Mouse (Mus musculus) kidney, postnatal 14 days (tissue): ENCODE results near the gene Akain1.
A peak's percentile ranks its signal among the peaks of the same experiment; 100 is the strongest.

Experiments
- DNase-seq: peaks from one replicate; pipeline ENCODE4 v3.0.0; 2022; ENCODE audit warnings: mixed read lengths

Akain1 gene

GRCm38 (mm10) chr17:69487116-69487515, 48.0 kb downstream of the Akain1 start:
- no peak for DNase-seq

- no peak for DNase-seq
Observed at GRCm38 (mm10) chr17:69487884-69488283, 48.8 kb downstream of the Akain1 start.

- no peak for DNase-seq
Observed at GRCm38 (mm10) chr17:69488826-69489225, 49.7 kb downstream of the Akain1 start.

- no peak for DNase-seq
Observed at GRCm38 (mm10) chr17:69492368-69492767, 53.2 kb downstream of the Akain1 start.

GRCm38 (mm10) chr17:69495531-69495930, 56.4 kb downstream of the Akain1 start:
- no peak for DNase-seq

- DNase-seq, result no peak
Observed at GRCm38 (mm10) chr17:69496125-69496524, 57.0 kb downstream of the Akain1 start.

GRCm38 (mm10) chr17:69497315-69497714, 58.2 kb downstream of the Akain1 start:
- DNase-seq, result no peak

GRCm38 (mm10) chr17:69498913-69499312, 59.8 kb downstream of the Akain1 start:
- no peak for DNase-seq

GRCm38 (mm10) chr17:69499441-69499840, 60.3 kb downstream of the Akain1 start:
- DNase-seq, result no peak

- DNase-seq, result peak; percentile 3
Observed at GRCm38 (mm10) chr17:69506070-69506469, 66.9 kb downstream of the Akain1 start.

- no peak for DNase-seq
Observed at GRCm38 (mm10) chr17:69516344-69516907, 77.3 kb downstream of the Akain1 start.

- DNase-seq, result no peak
Observed at GRCm38 (mm10) chr17:69531472-69531871, 92.3 kb downstream of the Akain1 start.
